Mouse (Mus musculus) brown adipose tissue, adult 24 weeks (tissue): ENCODE measurements around the gene Slc38a5. TPM values are rescaled to one million over a fixed set of nuclear protein-coding genes. Genes with fewer than 3 reads are reported as not detected.

Experiments
- H3K27ac ChIP-seq: fragments of 200-500 bp; replicated peaks from 2 replicates; pipeline ENCODE4 v1.5.1; 2012; ENCODE audit warnings: low read depth, mild to moderate bottlenecking, low read length
- H3K4me1 ChIP-seq: fragments of 200-500 bp; 2 replicates; pipeline ENCODE4 v1.6.1; 2012; ENCODE audit warnings: low read length, mixed read lengths; ENCODE audit not compliant: control insufficient read depth, insufficient read depth, insufficient read length
- H3K4me3 ChIP-seq: fragments of 200-500 bp; 2 replicates; pipeline ENCODE4 v1.5.1; 2012; ENCODE audit warnings: low read depth, mild to moderate bottlenecking, low read length, moderate library complexity; ENCODE audit not compliant: insufficient read depth
- polyA plus RNA-seq: library from polyadenylated mRNA; stranded (reverse); fragments of >200 nt; gene quantifications from 2 replicates; pipeline ENCODE4 v1.2.4, GENCODE M21; 2012; ENCODE audit not compliant: missing spikeins, insufficient read depth, insufficient read length

Slc38a5 gene
- polyA plus RNA-seq: not detected in 2 replicates

GRCm38 (mm10) chrX:8271083-8271820 lies at the start of gene Slc38a5:
Slc38a5 (plus strand) TSS chrX:8271133.
- no peak within 1 kb of the TSS for H3K27ac ChIP-seq
- H3K4me3 ChIP-seq: no peak within 1 kb of the TSS
- H3K4me1 ChIP-seq: no peaks in the 10 kb centered on the region

GRCm38 (mm10) chrX:8222296-8222677 lies 48.6 kb upstream of the Slc38a5 start:
- H3K4me1 ChIP-seq: no peaks in the 10 kb centered on the region
- H3K4me3 ChIP-seq: no peak overlapping the region
- 0 out of 2 replicates have a peak overlapping the region, but pooled peaks have one; percentile 24 for H3K27ac ChIP-seq

GRCm38 (mm10) chrX:8222678-8223421 lies 48.1 kb upstream of the Slc38a5 start:
- Histone ChIP-seq H3K27ac (peak overlapping the region; percentile 97), H3K4me3 (peak overlapping the region; percentile 34), H3K4me1 (no peaks in the 10 kb centered on the region)

- H3K4me1 ChIP-seq: no peaks in the 10 kb centered on the region
- H3K27ac ChIP-seq: no peak overlapping the region
Observed at GRCm38 (mm10) chrX:8223473-8223872, 47.5 kb upstream of the Slc38a5 start.

GRCm38 (mm10) chrX:8230272-8230671 lies 40.7 kb upstream of the Slc38a5 start:
- H3K4me1 ChIP-seq: no peaks in the 10 kb centered on the region
- no peak overlapping the region for H3K27ac ChIP-seq
- no peak overlapping the region for H3K4me3 ChIP-seq

More at GRCm38 (mm10) chrX:8223473-8223872, 47.5 kb upstream of the Slc38a5 start:
- H3K4me3 ChIP-seq: no peak overlapping the region

GRCm38 (mm10) chrX:8233602-8234001 lies 37.3 kb upstream of the Slc38a5 start:
- Histone ChIP-seq H3K4me3 (no peak overlapping the region), H3K4me1 (no peaks in the 10 kb centered on the region), H3K27ac (no peak overlapping the region)

- no peaks in the 10 kb centered on the region for H3K4me1 ChIP-seq
- H3K4me3 ChIP-seq: no peak overlapping the region
- H3K27ac ChIP-seq: no peak overlapping the region
Observed at GRCm38 (mm10) chrX:8236704-8237103, 34.2 kb upstream of the Slc38a5 start.

- Histone ChIP-seq H3K4me1 (no peaks in the 10 kb centered on the region), H3K4me3 (no peak overlapping the region), H3K27ac (no peak overlapping the region)
Observed at GRCm38 (mm10) chrX:8238804-8239395, 32.0 kb upstream of the Slc38a5 start.

- Histone ChIP-seq H3K4me3 (no peak overlapping the region), H3K4me1 (no peaks in the 10 kb centered on the region), H3K27ac (no peak overlapping the region)
Observed at GRCm38 (mm10) chrX:8247680-8248079, 23.3 kb upstream of the Slc38a5 start.

- H3K27ac ChIP-seq: no peak overlapping the region
- no peak overlapping the region for H3K4me3 ChIP-seq
- H3K4me1 ChIP-seq: no peaks in the 10 kb centered on the region
Observed at GRCm38 (mm10) chrX:8248542-8249120, 22.3 kb upstream of the Slc38a5 start.

- H3K4me3 ChIP-seq: peak overlapping the region; percentile 97
- no peaks in the 10 kb centered on the region for H3K4me1 ChIP-seq
- H3K27ac ChIP-seq: peak overlapping the region; percentile 71; the same call in 1 of the 2 replicates
Observed at GRCm38 (mm10) chrX:8251789-8252333, 19.1 kb upstream of the Slc38a5 start.

GRCm38 (mm10) chrX:8252334-8253285 lies 18.3 kb upstream of the Slc38a5 start, which contains the start of gene Ftsj1:
Ftsj1 (minus strand) TSS chrX:8252406.
- no peaks in the 10 kb centered on the region for H3K4me1 ChIP-seq
- H3K4me3 ChIP-seq: peak within 1 kb of the TSS; percentile 97
- H3K27ac ChIP-seq: peak within 1 kb of the TSS; percentile 97

- Histone ChIP-seq H3K4me3 (no peak overlapping the region), H3K27ac (no peak overlapping the region), H3K4me1 (no peaks in the 10 kb centered on the region)
Observed at GRCm38 (mm10) chrX:8253711-8254110, 17.2 kb upstream of the Slc38a5 start.

GRCm38 (mm10) chrX:8255807-8256206 lies 15.1 kb upstream of the Slc38a5 start:
- Histone ChIP-seq H3K4me1 (no peaks in the 10 kb centered on the region), H3K4me3 (no peak overlapping the region), H3K27ac (no peak overlapping the region)
